Mouse (Mus musculus): ENCODE measurements around the gene Larp1b.

DNA sequence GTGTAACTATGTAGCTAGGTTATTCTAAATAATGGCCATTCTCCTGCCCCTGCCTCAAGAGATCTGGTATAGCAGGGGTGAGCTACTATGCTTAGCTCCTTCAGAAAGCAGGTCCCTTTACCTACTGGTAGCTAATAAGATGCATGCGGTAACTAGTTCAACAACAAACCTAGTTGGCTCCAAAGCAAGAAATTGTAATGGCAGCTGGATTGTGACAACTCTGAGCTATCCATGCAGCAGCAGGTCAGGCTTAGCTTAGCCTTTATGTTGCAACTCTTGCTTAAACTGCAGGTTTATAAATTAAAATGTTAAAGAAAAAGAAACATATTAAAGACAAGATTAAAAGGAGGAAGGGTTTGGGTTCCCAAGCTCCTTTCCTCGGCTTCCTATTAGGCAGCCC lies 129.0 kb downstream of the Larp1b start:
- TF ChIP-seq EP300 (IDR thresholded peaks at IDR 0.05; ENCODE audit: low read depth) (no peak), CTCF (IDR thresholded peaks at IDR 0.05; ENCODE audit: low read depth) (no peak)

Measured in heart, postnatal 0 days (tissue).